In genomic region chr7:109641963-109642362, GRCm38 (mm10) we compare ENCODE assay signal across 23 mouse cellular contexts.
DNase-seq lines count a peak whose midpoint lies in the region; ATAC-seq and TF ChIP-seq lines count a peak whose summit lies in the region.
"Had no signal": no experiment of that assay in that cellular context is flagged by ENCODE, and none has a peak within 500 bp of the region (broad histone marks: within the 10 kb centered on the region; RNA-seq: fewer than 3 reads in every experiment).

No protein-coding gene starts in this region.

- no peak overlapping the region for H3K4me3 ChIP-seq in heart, embryonic 10.5 days
- no peak overlapping the region for H3K4me3 ChIP-seq in lung, embryonic 15.5 days
- H3K4me3 ChIP-seq in MEL (ENCODE audit: control insufficient read depth in 1 of 2, insufficient read depth in 1 of 2, low read depth in 2 of 2, low read length in 2 of 2): no peak overlapping the region
- no peak overlapping the region for H3K4me3 ChIP-seq in stomach, embryonic 16.5 days (replicated peaks; ENCODE audit: low read length)
- H3K4me3 ChIP-seq in liver, embryonic 12.5 days: no peak overlapping the region
- H3K4me3 ChIP-seq: embryonic facial prominence, embryonic 15.5 days; forebrain, embryonic 12.5 days; heart, embryonic 13.5 days; limb, embryonic 13.5 days; liver, embryonic 15.5 days; midbrain, embryonic 13.5 days; neural tube, embryonic 15.5 days had no signal

- 24% methylated on average over 1 of the region's 1 CpGs for WGBS in heart, embryonic 10.5 days
- 7% methylated on average over 1 of the region's 1 CpGs for WGBS in lung, embryonic 15.5 days
- 7% methylated on average over 1 of the region's 1 CpGs for WGBS in stomach, embryonic 16.5 days
- WGBS in liver, embryonic 12.5 days (ENCODE audit: insufficient replicate concordance): 11% methylated on average over 1 of the region's 1 CpGs

- H3K9me3 ChIP-seq in heart, embryonic 10.5 days: no peaks in the 10 kb centered on the region
- no peaks in the 10 kb centered on the region for H3K9me3 ChIP-seq in lung, embryonic 15.5 days
- H3K9me3 ChIP-seq in MEL (replicated peaks; ENCODE audit: insufficient read depth, low read length): no peaks in the 10 kb centered on the region
- H3K9me3 ChIP-seq in stomach, embryonic 16.5 days (replicated peaks; ENCODE audit: control insufficient read depth, low read length): no peaks in the 10 kb centered on the region
- no peaks in the 10 kb centered on the region for H3K9me3 ChIP-seq in liver, embryonic 12.5 days (replicated peaks)
- H3K9me3 ChIP-seq: embryonic facial prominence, embryonic 15.5 days; forebrain, embryonic 12.5 days; heart, embryonic 13.5 days; limb, embryonic 13.5 days; liver, embryonic 15.5 days; midbrain, embryonic 13.5 days; neural tube, embryonic 15.5 days had no signal

- TF ChIP-seq POLR2A in MEL (IDR thresholded peaks at IDR 0.05; ENCODE audit: control insufficient read depth in 1 of 2, insufficient read depth in 1 of 2, low read depth in 1 of 2, low read length in 2 of 2, poor library complexity in 1 of 2): no peak

- no peaks in the 10 kb centered on the region for H3K36me3 ChIP-seq in heart, embryonic 10.5 days
- H3K36me3 ChIP-seq in lung, embryonic 15.5 days: no peaks in the 10 kb centered on the region
- no peaks in the 10 kb centered on the region for H3K36me3 ChIP-seq in MEL (ENCODE audit: control insufficient read depth in 1 of 2, insufficient read depth in 2 of 2, low read length in 2 of 2)
- no peaks in the 10 kb centered on the region for H3K36me3 ChIP-seq in stomach, embryonic 16.5 days (ENCODE audit: control insufficient read depth, insufficient read depth, low read length)
- H3K36me3 ChIP-seq in liver, embryonic 12.5 days: no peaks in the 10 kb centered on the region
- H3K36me3 ChIP-seq: embryonic facial prominence, embryonic 15.5 days; forebrain, embryonic 12.5 days; heart, embryonic 13.5 days; limb, embryonic 13.5 days; liver, embryonic 15.5 days; midbrain, embryonic 13.5 days; neural tube, embryonic 15.5 days had no signal

- H3K9ac ChIP-seq in lung, embryonic 15.5 days: no peak overlapping the region
- H3K9ac ChIP-seq in MEL (ENCODE audit: control insufficient read depth, low read depth, low read length, poor library complexity, severe bottlenecking): no peak overlapping the region
- no peak overlapping the region for H3K9ac ChIP-seq in stomach, embryonic 16.5 days (ENCODE audit: low read length)
- no peak overlapping the region for H3K9ac ChIP-seq in liver, embryonic 12.5 days
- H3K9ac ChIP-seq: embryonic facial prominence, embryonic 15.5 days; forebrain, embryonic 12.5 days; heart, embryonic 13.5 days; limb, embryonic 13.5 days; liver, embryonic 15.5 days; midbrain, embryonic 13.5 days; neural tube, embryonic 15.5 days had no signal

- H3K4me2 ChIP-seq in lung, embryonic 15.5 days: no peak overlapping the region
- H3K4me2 ChIP-seq in stomach, embryonic 16.5 days (ENCODE audit: low read depth, low read length): no peak overlapping the region
- no peak overlapping the region for H3K4me2 ChIP-seq in liver, embryonic 12.5 days
- H3K4me2 ChIP-seq: embryonic facial prominence, embryonic 15.5 days; forebrain, embryonic 12.5 days; heart, embryonic 13.5 days; liver, embryonic 15.5 days; midbrain, embryonic 13.5 days; neural tube, embryonic 15.5 days had no signal

- TF ChIP-seq CTCF in MEL (IDR thresholded peaks at IDR 0.05 in 2 of 3, conservative IDR thresholded peaks at IDR 0.05 in 1 of 3; ENCODE audit: control insufficient read depth in 1 of 3, insufficient read depth in 1 of 3, low read depth in 2 of 3, low read length in 3 of 3, poor library complexity in 1 of 3, severe bottlenecking in 1 of 3): no peak

- no peak for TF ChIP-seq EP300 in MEL (IDR thresholded peaks at IDR 0.05; ENCODE audit: low read depth in 1 of 2, low read length in 2 of 2)

- H3K79me2 ChIP-seq in MEL (ENCODE audit: control insufficient read depth, insufficient read depth, low read length, poor library complexity): no peaks in the 10 kb centered on the region

- peaks cover 40% of the 10 kb centered on the region for H3K4me1 ChIP-seq in heart, embryonic 10.5 days
- H3K4me1 ChIP-seq in lung, embryonic 15.5 days: peaks cover 45% of the 10 kb centered on the region
- no peaks in the 10 kb centered on the region; a peak in 1 of 4 replicates for H3K4me1 ChIP-seq in MEL (ENCODE audit: control insufficient read depth in 1 of 2, insufficient read depth in 2 of 2, low read length in 2 of 2)
- peaks cover 26% of the 10 kb centered on the region for H3K4me1 ChIP-seq in stomach, embryonic 16.5 days (ENCODE audit: control insufficient read depth, insufficient read depth, low read length)
- peaks cover 36% of the 10 kb centered on the region for H3K4me1 ChIP-seq in liver, embryonic 12.5 days
- H3K4me1 ChIP-seq: forebrain, embryonic 12.5 days; midbrain, embryonic 13.5 days; neural tube, embryonic 15.5 days had no signal

- no peaks in the 10 kb centered on the region for H3K27me3 ChIP-seq in heart, embryonic 10.5 days (ENCODE audit: insufficient read depth, poor library complexity, severe bottlenecking)
- no peaks in the 10 kb centered on the region for H3K27me3 ChIP-seq in lung, embryonic 15.5 days
- no peaks in the 10 kb centered on the region for H3K27me3 ChIP-seq in MEL (ENCODE audit: control insufficient read depth in 1 of 2, insufficient read depth in 2 of 2, low read length in 2 of 2)
- no peaks in the 10 kb centered on the region for H3K27me3 ChIP-seq in stomach, embryonic 16.5 days (ENCODE audit: control insufficient read depth, insufficient read depth, low read length)
- no peaks in the 10 kb centered on the region for H3K27me3 ChIP-seq in liver, embryonic 12.5 days (replicated peaks)
- H3K27me3 ChIP-seq: embryonic facial prominence, embryonic 15.5 days; forebrain, embryonic 12.5 days; heart, embryonic 13.5 days; limb, embryonic 13.5 days; liver, embryonic 15.5 days; midbrain, embryonic 13.5 days; neural tube, embryonic 15.5 days had no signal

- H3K27ac ChIP-seq in heart, embryonic 10.5 days: no peak overlapping the region
- H3K27ac ChIP-seq in lung, embryonic 15.5 days: peak overlapping the region; percentile 21; the same call in 1 of the 2 replicates
- H3K27ac ChIP-seq in MEL (ENCODE audit: control insufficient read depth, low read depth, low read length): no peak overlapping the region
- peak overlapping the region; percentile 44; the same call in 1 of the 2 replicates for H3K27ac ChIP-seq in stomach, embryonic 16.5 days (ENCODE audit: low read length)
- no peak overlapping the region for H3K27ac ChIP-seq in liver, embryonic 12.5 days
- H3K27ac ChIP-seq: embryonic facial prominence, embryonic 15.5 days; forebrain, embryonic 12.5 days; heart, embryonic 13.5 days; liver, embryonic 15.5 days; midbrain, embryonic 13.5 days; neural tube, embryonic 15.5 days had no signal

- TF ChIP-seq RAD21 in MEL (IDR thresholded peaks at IDR 0.05; ENCODE audit: low read depth, low read length): no peak

- peak; percentile 33; the same call in 1 of the 2 replicates for ATAC-seq in lung, embryonic 15.5 days (ENCODE audit: borderline replicate concordance, extremely low read depth, low FRiP score, low TSS enrichment)
- ATAC-seq in stomach, embryonic 16.5 days (ENCODE audit: insufficient read depth, low FRiP score): no peak
- ATAC-seq in liver, embryonic 12.5 days: no peak
- ATAC-seq: activated CD4-positive, CD25-positive, alpha-beta regulatory T cell, adult 4 months; hindbrain, embryonic 16.5 days; midbrain, embryonic 13.5 days had no signal

- DNase-seq in heart, embryonic 10.5 days (ENCODE audit: low spot score): peak; percentile 5
- no peak for DNase-seq in heart, adult 8-10 months (ENCODE audit: low spot score)
- DNase-seq in lung, postnatal 4 days: no peak
- DNase-seq in MEL (ENCODE audit: low read depth, low spot score): no peak
- no peak for DNase-seq in T-cell, adult 2 months (ENCODE audit: low spot score)
- DNase-seq: cerebellum, adult 9-10 months; gastrocnemius, postnatal 25 days; heart, postnatal 4 days; kidney, postnatal 10 days; layer of hippocampus, adult 9-11 months; right cerebral cortex, postnatal 4 days had no signal

TF ChIP-seq in MEL, 35 proteins besides CTCF, POLR2A, EP300 and RAD21:
- TF ChIP-seq ZMIZ1 (IDR thresholded peaks at IDR 0.05; ENCODE audit: low read depth, low read length) (no peak), MAFK (IDR thresholded peaks at IDR 0.05; ENCODE audit: borderline replicate concordance, low read depth, low read length) (peak; percentile 46; the same call in 1 of the 2 replicates), RCOR1 (IDR thresholded peaks at IDR 0.05; ENCODE audit: low read depth, low read length) (peak; percentile 12; the same call in 1 of the 2 replicates)

Comparison
In these comparisons a context has a peak if more than half of its experiments do, and no peak if none do; other contexts are left out.
1. H3K27ac ChIP-seq: peak in lung, embryonic 15.5 days (single experiment) and stomach, embryonic 16.5 days (single experiment); none in heart, embryonic 10.5 days (single experiment), MEL (single experiment) and liver, embryonic 12.5 days (single experiment).